Mouse (Mus musculus): Measurements from ENCODE around the gene Trim47. TPM values are rescaled to one million over a fixed set of nuclear protein-coding genes. Genes with fewer than 3 reads are reported as not detected.
"Not testable (repeated sequence)": the region's sequence is repeated elsewhere in the genome, so short reads cannot be mapped to it uniquely, and the experiment has no call there.

Gene Trim47
- polyA plus RNA-seq, 1 experiment from 2014 or later, result 31.2 TPM

DNA sequence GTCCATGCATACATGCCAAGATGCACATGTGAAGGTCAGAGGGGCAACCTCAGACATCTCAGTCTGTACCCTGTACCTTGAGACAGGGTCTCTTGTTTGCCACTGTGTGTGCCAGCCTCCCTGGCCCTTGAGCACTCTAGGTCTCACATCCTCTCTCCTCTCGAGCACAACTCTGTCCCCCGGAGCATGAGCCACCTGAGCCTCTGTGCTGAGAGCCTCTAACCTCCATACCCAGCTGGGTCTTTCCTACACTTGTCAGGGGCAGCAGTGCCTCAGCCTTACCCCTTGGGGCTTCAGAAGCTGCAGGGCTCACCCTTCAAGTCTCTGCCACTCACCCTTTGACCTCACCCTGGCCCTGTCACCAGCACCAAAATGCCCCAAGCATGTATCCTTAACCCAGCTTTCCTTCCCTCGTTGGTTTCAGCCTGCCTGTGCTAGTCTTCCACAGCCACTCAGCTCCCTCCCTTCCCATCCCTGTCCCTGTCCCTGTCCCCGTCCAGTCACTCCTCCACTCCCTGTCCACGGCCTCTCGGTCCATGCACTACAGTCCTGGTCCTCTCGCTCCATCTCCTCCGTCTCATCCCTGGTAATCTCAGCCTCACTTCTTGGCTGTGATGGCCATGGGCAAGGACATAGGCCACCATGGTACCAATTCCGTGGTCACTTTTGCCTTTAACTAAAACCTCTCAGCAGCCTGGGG is 2.2 kb upstream of the Trim47 start:
- Histone ChIP-seq H3K9ac (replicated peaks; ENCODE audit: low read length) (peak overlapping the region; percentile 17; the same call in 1 of the 2 replicates), H3K36me3 (ENCODE audit: insufficient read depth, low read length) (peaks cover 36% of the 10 kb centered on the region), H3K27ac (ENCODE audit: low read length) (no peak overlapping the region), H3K4me2 (replicated peaks; ENCODE audit: low read depth, low read length) (no peak overlapping the region), H3K4me3 (ENCODE audit: low read length) (no peak overlapping the region), H3K9me3 (ENCODE audit: low read length) (peaks cover 6% of the 10 kb centered on the region; the same call in 1 of the 2 replicates), H3K4me1 (ENCODE audit: insufficient read depth, low read length) (peaks cover 42% of the 10 kb centered on the region), H3K27me3 (ENCODE audit: insufficient read depth, low read length) (no peaks in the 10 kb centered on the region)
- 70% methylated on average over 9 of the region's 9 CpGs for WGBS
- no peak for ATAC-seq (ENCODE audit: low FRiP score, low TSS enrichment)

DNA sequence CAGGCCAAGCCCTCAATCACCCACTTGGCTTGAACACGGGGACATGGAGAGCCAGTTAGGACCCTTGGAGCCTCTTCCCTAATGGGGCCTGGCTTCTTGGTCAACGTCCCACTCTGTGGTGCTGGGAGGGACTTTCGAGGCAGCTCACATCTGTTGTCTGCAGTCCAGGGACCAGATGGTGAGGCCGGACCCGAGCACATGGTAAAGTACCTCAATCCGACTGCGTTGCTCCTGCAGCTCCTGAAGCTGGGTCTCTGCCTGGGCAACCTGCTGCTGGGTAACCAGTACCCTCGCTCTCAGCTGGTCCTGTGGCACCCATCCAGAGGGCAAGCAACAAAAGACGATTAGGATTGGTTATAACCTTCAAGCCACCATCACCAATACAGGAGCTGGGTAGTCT is 976 bp upstream of the Trim47 start:
- H3K9me3 ChIP-seq (ENCODE audit: low read length), result peaks cover 6% of the 10 kb centered on the region; the same call in 1 of the 2 replicates
- no peak overlapping the region for H3K4me3 ChIP-seq (ENCODE audit: low read length)
- no peak overlapping the region for H3K27ac ChIP-seq (ENCODE audit: low read length)
- no peak overlapping the region for H3K4me2 ChIP-seq (replicated peaks; ENCODE audit: low read depth, low read length)
- H3K36me3 ChIP-seq (ENCODE audit: insufficient read depth, low read length), result peaks cover 28% of the 10 kb centered on the region
- ATAC-seq (ENCODE audit: low FRiP score, low TSS enrichment), result no peak
- H3K4me1 ChIP-seq (ENCODE audit: insufficient read depth, low read length), result peaks cover 42% of the 10 kb centered on the region
- H3K9ac ChIP-seq (replicated peaks; ENCODE audit: low read length), result peak overlapping the region; percentile 19; the same call in 1 of the 2 replicates
- WGBS, result 69% methylated on average over 9 of the region's 9 CpGs
- H3K27me3 ChIP-seq (ENCODE audit: insufficient read depth, low read length), result no peaks in the 10 kb centered on the region

DNA sequence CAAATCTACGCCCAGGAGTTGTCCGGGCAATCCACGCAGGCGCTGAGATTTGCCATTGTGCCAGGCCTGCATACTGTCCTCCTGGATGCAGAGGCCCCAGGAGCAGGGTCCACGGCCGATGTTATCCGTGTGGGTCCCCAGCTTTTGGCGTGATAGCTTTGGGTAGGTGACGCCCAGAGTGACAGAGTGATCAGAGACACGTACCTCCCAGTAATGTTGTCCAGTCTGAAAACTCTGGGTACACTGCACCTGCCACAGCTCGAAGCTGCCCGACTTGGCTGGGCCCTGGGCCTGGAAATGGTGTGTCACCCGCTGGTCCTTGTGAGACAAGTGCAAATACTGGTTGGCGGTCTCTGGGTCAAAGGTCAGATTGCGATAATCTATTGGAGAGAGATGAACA is 749 bp downstream of the Trim47 start:
- 92% methylated on average over 15 of the region's 15 CpGs for WGBS
- Histone ChIP-seq H3K4me3 (ENCODE audit: low read length) (no peak overlapping the region), H3K9ac (replicated peaks; ENCODE audit: low read length) (no peak overlapping the region), H3K36me3 (ENCODE audit: insufficient read depth, low read length) (peaks cover 16% of the 10 kb centered on the region), H3K27me3 (ENCODE audit: insufficient read depth, low read length) (no peaks in the 10 kb centered on the region), H3K9me3 (ENCODE audit: low read length) (peaks cover 6% of the 10 kb centered on the region; the same call in 1 of the 2 replicates), H3K27ac (ENCODE audit: low read length) (no peak overlapping the region), H3K4me2 (replicated peaks; ENCODE audit: low read depth, low read length) (no peak overlapping the region), H3K4me1 (ENCODE audit: insufficient read depth, low read length) (peaks cover 35% of the 10 kb centered on the region)
- no peak for ATAC-seq (ENCODE audit: low FRiP score, low TSS enrichment)

DNA sequence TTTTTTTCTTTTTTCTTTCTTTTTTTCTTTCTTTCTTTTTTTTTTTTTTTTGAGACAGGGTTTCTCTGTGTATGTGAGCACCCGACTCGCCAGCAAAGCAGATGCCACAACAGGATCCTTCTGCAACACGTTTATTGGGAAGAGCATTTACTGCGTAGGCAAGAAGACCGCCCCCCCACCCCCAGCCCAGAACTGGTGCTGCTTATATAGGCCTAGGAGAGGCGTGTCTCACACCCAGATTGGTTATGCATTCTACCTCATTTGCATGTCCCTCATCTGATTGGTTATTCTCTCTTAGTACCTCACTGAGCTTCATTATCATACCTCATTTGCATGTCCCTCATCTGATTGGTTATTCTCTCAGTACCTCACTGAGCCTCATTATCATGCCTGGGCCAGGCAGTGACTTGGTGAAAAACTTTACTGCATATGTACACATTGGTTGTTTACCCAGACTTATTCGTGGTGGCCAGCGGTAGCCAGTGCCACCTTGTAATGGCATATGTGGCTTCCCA is 5.2 kb downstream of the Trim47 start:
- H3K9ac ChIP-seq (replicated peaks; ENCODE audit: low read length); H3K4me1 ChIP-seq (ENCODE audit: insufficient read depth, low read length); H3K4me2 ChIP-seq (replicated peaks; ENCODE audit: low read depth, low read length); ATAC-seq (ENCODE audit: low FRiP score, low TSS enrichment); H3K9me3 ChIP-seq (ENCODE audit: low read length); H3K27ac ChIP-seq (ENCODE audit: low read length); H3K4me3 ChIP-seq (ENCODE audit: low read length); H3K27me3 ChIP-seq (ENCODE audit: insufficient read depth, low read length): not testable (repeated sequence)
- 98% methylated on average over 8 of the region's 8 CpGs for WGBS
- H3K36me3 ChIP-seq (ENCODE audit: insufficient read depth, low read length), result peaks cover 16% of the 10 kb centered on the region

DNA sequence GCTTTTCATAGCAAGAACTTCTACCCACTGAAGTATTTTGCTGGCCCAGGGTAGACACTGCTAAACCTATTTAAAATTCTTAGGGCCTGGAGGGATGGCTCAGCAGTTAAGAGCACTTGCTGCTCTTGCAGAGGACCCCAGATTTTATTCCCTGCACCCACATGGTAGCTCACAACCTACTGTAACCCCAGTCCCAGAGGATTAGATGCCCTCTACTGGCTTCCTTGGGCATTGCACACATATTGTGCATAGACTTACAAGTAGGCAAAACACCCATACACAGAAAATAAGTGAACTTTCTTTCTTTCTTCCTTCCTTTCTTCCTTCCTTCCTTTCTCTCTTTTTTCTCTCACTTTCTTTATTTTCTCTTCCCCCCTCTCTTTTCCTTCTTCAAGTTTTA is 9.2 kb downstream of the Trim47 start:
- Histone ChIP-seq H3K27me3 (ENCODE audit: insufficient read depth, low read length) (no peaks in the 10 kb centered on the region), H3K9me3 (ENCODE audit: low read length) (no peaks in the 10 kb centered on the region), H3K27ac (ENCODE audit: low read length) (no peak overlapping the region), H3K4me1 (ENCODE audit: insufficient read depth, low read length) (no peaks in the 10 kb centered on the region), H3K9ac (replicated peaks; ENCODE audit: low read length) (no peak overlapping the region), H3K4me2 (replicated peaks; ENCODE audit: low read depth, low read length) (no peak overlapping the region), H3K36me3 (ENCODE audit: insufficient read depth, low read length) (no peaks in the 10 kb centered on the region), H3K4me3 (ENCODE audit: low read length) (no peak overlapping the region)
- no peak for ATAC-seq (ENCODE audit: low FRiP score, low TSS enrichment)

DNA sequence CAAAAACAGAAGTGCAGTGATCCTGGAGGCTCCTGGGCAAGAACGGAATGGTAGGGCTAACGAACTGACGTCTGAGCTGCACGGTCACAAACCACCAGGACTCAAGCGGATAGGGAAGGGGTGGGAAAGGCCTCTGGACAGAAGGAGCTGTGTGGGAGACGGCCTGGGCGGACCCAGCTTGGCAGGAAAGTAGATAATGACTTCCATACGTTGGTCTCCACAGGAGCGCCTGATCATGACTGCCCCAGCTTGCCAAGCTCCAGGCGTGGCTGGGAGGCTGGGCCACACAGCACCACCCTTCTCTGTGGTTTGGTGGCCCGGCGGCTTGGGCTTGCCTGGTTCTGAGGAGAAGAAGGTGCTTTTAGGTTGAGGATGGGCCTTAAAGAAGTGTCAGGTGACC is 9.8 kb downstream of the Trim47 start:
- H3K4me1 ChIP-seq (ENCODE audit: insufficient read depth, low read length), result no peaks in the 10 kb centered on the region
- no peaks in the 10 kb centered on the region for H3K9me3 ChIP-seq (ENCODE audit: low read length)
- no peaks in the 10 kb centered on the region for H3K27me3 ChIP-seq (ENCODE audit: insufficient read depth, low read length)
- H3K36me3 ChIP-seq (ENCODE audit: insufficient read depth, low read length), result no peaks in the 10 kb centered on the region
- no peak overlapping the region for H3K4me2 ChIP-seq (replicated peaks; ENCODE audit: low read depth, low read length)
- H3K4me3 ChIP-seq (ENCODE audit: low read length), result no peak overlapping the region
- WGBS, result 62% methylated on average over 12 of the region's 12 CpGs
- ATAC-seq (ENCODE audit: low FRiP score, low TSS enrichment), result no peak
- H3K27ac ChIP-seq (ENCODE audit: low read length), result no peak overlapping the region
- no peak overlapping the region for H3K9ac ChIP-seq (replicated peaks; ENCODE audit: low read length)

DNA sequence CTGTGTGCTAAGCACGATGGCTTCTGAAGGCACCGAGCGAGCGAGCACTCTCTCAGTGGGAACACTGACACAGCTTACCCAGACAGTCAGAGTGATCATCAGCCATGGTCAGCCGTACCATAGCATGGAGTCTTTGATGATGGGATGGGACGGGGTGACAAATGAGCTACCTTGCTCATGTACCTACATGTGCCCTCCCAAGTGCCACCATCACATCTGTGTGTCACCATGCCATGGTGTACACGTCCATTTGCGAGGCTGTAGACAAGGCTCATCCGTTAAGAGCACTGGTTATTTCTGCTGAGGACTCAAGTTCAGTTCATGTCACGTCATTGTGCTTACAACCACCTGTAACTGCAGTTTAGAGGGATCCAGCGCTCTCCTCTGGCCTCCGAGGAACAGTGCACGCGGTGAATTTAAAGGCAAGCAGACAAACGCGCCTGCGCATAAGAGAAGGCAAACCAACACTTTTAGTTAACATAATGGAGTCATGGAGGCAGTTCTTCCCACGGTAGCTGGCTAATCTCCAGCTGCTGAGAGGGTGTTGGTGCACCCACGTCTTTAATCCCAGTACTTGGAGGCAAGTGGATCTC is 15.3 kb downstream of the Trim47 start:
- whole genome bisulfite sequencing, result 87% methylated on average over 19 of the region's 19 CpGs
- Histone ChIP-seq H3K4me3 (ENCODE audit: low read length) (no peak overlapping the region), H3K27me3 (ENCODE audit: insufficient read depth, low read length) (peaks cover 47% of the 10 kb centered on the region), H3K9me3 (ENCODE audit: low read length) (no peaks in the 10 kb centered on the region), H3K4me1 (ENCODE audit: insufficient read depth, low read length) (peaks cover 41% of the 10 kb centered on the region), H3K4me2 (replicated peaks; ENCODE audit: low read depth, low read length) (no peak overlapping the region), H3K9ac (replicated peaks; ENCODE audit: low read length) (no peak overlapping the region), H3K36me3 (ENCODE audit: insufficient read depth, low read length) (no peaks in the 10 kb centered on the region), H3K27ac (ENCODE audit: low read length) (no peak overlapping the region)
- no peak for ATAC-seq (ENCODE audit: low FRiP score, low TSS enrichment)

DNA sequence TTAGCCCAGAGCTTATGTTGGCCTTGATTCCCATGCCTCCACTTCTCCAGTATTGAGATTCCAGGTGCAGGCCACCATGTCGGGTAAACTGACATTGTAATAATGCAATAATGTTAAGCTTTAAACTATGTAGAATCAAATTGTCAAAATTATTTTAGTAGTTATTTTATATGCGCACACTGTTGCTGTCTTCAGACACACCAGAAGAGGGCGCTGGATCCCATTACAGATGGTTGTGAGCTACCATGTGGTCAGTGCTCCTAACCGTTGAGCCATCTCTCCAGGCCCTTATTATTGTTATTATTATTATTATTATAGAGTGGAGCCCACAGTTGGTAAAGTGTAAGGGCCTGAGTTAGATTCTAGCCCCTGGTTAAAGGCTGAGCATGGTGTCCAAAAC is 15.9 kb downstream of the Trim47 start:
- Histone ChIP-seq H3K27me3 (ENCODE audit: insufficient read depth, low read length) (peaks cover 47% of the 10 kb centered on the region), H3K9me3 (ENCODE audit: low read length) (no peaks in the 10 kb centered on the region), H3K4me1 (ENCODE audit: insufficient read depth, low read length) (peaks cover 47% of the 10 kb centered on the region), H3K4me2 (replicated peaks; ENCODE audit: low read depth, low read length) (no peak overlapping the region), H3K27ac (ENCODE audit: low read length) (no peak overlapping the region), H3K36me3 (ENCODE audit: insufficient read depth, low read length) (no peaks in the 10 kb centered on the region), H3K4me3 (ENCODE audit: low read length) (no peak overlapping the region), H3K9ac (replicated peaks; ENCODE audit: low read length) (no peak overlapping the region)
- WGBS, result 85% methylated on average over 4 of the region's 4 CpGs
- no peak for ATAC-seq (ENCODE audit: low FRiP score, low TSS enrichment)

DNA sequence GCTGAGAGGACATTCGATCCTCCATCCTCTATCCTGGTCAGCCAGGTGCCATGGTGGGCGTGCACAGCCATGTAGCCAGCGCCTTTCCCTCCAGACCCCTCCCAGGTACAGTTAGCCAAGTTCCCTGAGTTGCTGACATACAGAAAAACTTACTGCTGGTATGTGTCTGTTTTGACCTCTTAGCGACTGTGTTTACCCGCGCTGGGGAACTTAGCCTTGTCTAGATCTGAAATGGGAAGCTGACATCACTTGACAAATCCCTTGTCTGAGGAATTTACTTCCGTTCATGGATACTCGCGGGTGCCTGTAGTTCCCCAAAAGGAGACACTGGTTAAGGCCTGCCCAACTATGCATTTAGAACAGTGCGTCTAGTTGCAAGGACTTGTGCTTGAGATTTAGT is 16.5 kb downstream of the Trim47 start:
- H3K27ac ChIP-seq (ENCODE audit: low read length), result 0 out of 2 replicates have a peak overlapping the region, but pooled peaks have one; percentile 10
- ATAC-seq (ENCODE audit: low FRiP score, low TSS enrichment), result peak; percentile 21; the same call in 1 of the 2 replicates
- 18% methylated on average over 10 of the region's 10 CpGs for WGBS
- peak overlapping the region; percentile 61 for H3K4me3 ChIP-seq (ENCODE audit: low read length)
- H3K9me3 ChIP-seq (ENCODE audit: low read length), result no peaks in the 10 kb centered on the region
- H3K4me2 ChIP-seq (replicated peaks; ENCODE audit: low read depth, low read length), result peak overlapping the region; percentile 71
- H3K27me3 ChIP-seq (ENCODE audit: insufficient read depth, low read length), result peaks cover 47% of the 10 kb centered on the region
- no peaks in the 10 kb centered on the region for H3K36me3 ChIP-seq (ENCODE audit: insufficient read depth, low read length)
- H3K9ac ChIP-seq (replicated peaks; ENCODE audit: low read length), result peak overlapping the region; percentile 71
- H3K4me1 ChIP-seq (ENCODE audit: insufficient read depth, low read length), result peaks cover 52% of the 10 kb centered on the region

DNA sequence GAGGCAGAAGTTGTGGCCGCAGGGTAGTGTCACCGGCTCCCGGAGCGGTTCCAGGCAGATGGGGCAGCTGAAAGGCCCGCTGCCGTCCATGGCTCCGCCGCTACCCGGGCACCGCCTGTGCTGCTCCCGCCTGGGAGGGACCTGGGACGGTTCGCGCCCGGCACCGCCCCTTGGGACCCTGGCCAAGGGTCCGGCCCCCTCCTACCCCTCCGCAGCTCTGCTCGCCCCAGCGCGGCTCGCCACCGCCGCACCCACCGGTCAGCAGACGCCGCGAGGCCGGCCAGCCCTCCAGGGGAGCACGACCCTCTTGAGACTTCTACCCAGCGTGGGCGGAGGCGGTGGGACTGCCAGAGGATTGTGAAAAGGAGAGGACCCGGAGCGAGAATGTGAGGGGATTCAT is 16.9 kb downstream of the Trim47 start:
- H3K9me3 ChIP-seq (ENCODE audit: low read length), result no peaks in the 10 kb centered on the region
- whole genome bisulfite sequencing, result under 1% methylated on average over 35 of the region's 35 CpGs
- H3K4me1 ChIP-seq (ENCODE audit: insufficient read depth, low read length), result peaks cover 53% of the 10 kb centered on the region
- peak overlapping the region; percentile 71 for H3K9ac ChIP-seq (replicated peaks; ENCODE audit: low read length)
- peaks cover 47% of the 10 kb centered on the region for H3K27me3 ChIP-seq (ENCODE audit: insufficient read depth, low read length)
- H3K27ac ChIP-seq (ENCODE audit: low read length), result 0 out of 2 replicates have a peak overlapping the region, but pooled peaks have one; percentile 34
- H3K4me3 ChIP-seq (ENCODE audit: low read length), result peak overlapping the region; percentile 61
- H3K4me2 ChIP-seq (replicated peaks; ENCODE audit: low read depth, low read length), result peak overlapping the region; percentile 71
- ATAC-seq (ENCODE audit: low FRiP score, low TSS enrichment), result peak; percentile 50
- H3K36me3 ChIP-seq (ENCODE audit: insufficient read depth, low read length), result no peaks in the 10 kb centered on the region

All from kidney, embryonic 16.5 days (tissue).